Mouse (Mus musculus) CH12.LX (cell line): Measurements from ENCODE around the gene Gm11084. TPM values are rescaled to one million over a fixed set of nuclear protein-coding genes. Genes with fewer than 3 reads are reported as not detected.
A peak's percentile ranks its signal among the peaks of the same experiment; 100 is the strongest.

Source experiments
- DNase-seq: peaks from one replicate; pipeline ENCODE4 v3.0.0-alpha.2; 2013; ENCODE audit errors: extremely low read depth
- H3K27ac ChIP-seq: 2 replicates; pipeline ENCODE4 v1.5.1; 2012; ENCODE audit warnings: low read depth, mild to moderate bottlenecking, control low read depth, moderate library complexity; ENCODE audit not compliant: insufficient read depth
- H3K27me3 ChIP-seq: replicated peaks from 2 replicates; pipeline ENCODE3; 2012; ENCODE audit warnings: inconsistent platforms
- H3K36me3 ChIP-seq, 2 experiments: replicated peaks in 1 of 2; 2 replicates each; pipeline versions ENCODE3 to v1.6.1; 2012; ENCODE audit warnings: inconsistent platforms in 1 of 2, low read length in 1 of 2, mild to moderate bottlenecking in 1 of 2, mixed read lengths in 1 of 2, moderate library complexity in 1 of 2; ENCODE audit not compliant: control insufficient read depth in 1 of 2, insufficient read depth in 1 of 2
- H3K4me1 ChIP-seq, 2 experiments: 2 replicates each; pipeline ENCODE4 v1.6.1; 2012; ENCODE audit warnings: inconsistent platforms in 1 of 2, moderate library complexity in 1 of 2; ENCODE audit not compliant: insufficient read depth in 2 of 2, control insufficient read depth in 1 of 2
- H3K4me2 ChIP-seq: 2 replicates; pipeline ENCODE4 v1.6.1; 2012; ENCODE audit warnings: low read depth, mild to moderate bottlenecking, control low read depth; ENCODE audit not compliant: poor library complexity, insufficient read depth, severe bottlenecking
- H3K4me3 ChIP-seq, 3 experiments: fragments of 150-350 bp in 1 of 3; sonication (generic) in 1 of 3; replicated peaks in 1 of 3; 2 replicates each; pipeline versions ENCODE3 to v1.5.1; 2011 to 2012; ENCODE audit warnings: low read depth in 2 of 3, low read length in 2 of 3, mild to moderate bottlenecking in 2 of 3, moderate library complexity in 2 of 3, control low read depth in 1 of 3, improper control_type of control experiment in 1 of 3, inconsistent platforms in 1 of 3, mixed read lengths in 1 of 3; ENCODE audit not compliant: poor library complexity in 1 of 3
- H3K79me2 ChIP-seq: replicated peaks from 2 replicates; pipeline ENCODE4 v1.6.1; 2012; ENCODE audit warnings: mild to moderate bottlenecking, moderate library complexity; ENCODE audit not compliant: control insufficient read depth, poor library complexity, insufficient read depth, severe bottlenecking; ENCODE audit errors: extremely low read depth
- H3K9ac ChIP-seq: 2 replicates; pipeline ENCODE4 v1.6.1; 2012; ENCODE audit warnings: low read depth, mild to moderate bottlenecking, control low read depth, moderate library complexity; ENCODE audit not compliant: insufficient read depth
- H3K9me3 ChIP-seq: replicated peaks from 2 replicates; pipeline ENCODE3; 2012; ENCODE audit warnings: low read length, inconsistent platforms, mixed read lengths
- BHLHE40 ChIP-seq: IDR thresholded peaks from 2 replicates; pipeline ENCODE4 v1.6.1; 2011; ENCODE audit warnings: mild to moderate bottlenecking, low read depth, low read length, improper control_type of control experiment
- CHD2 ChIP-seq: IDR thresholded peaks from 2 replicates; pipeline ENCODE4 v1.6.1; 2011; ENCODE audit warnings: low read length, improper control_type of control experiment
- CTCF ChIP-seq, 2 experiments: IDR thresholded peaks in 1 of 2; conservative IDR thresholded peaks in 1 of 2; 2 replicates each; pipeline ENCODE4 v1.5.1; 2011 to 2012; ENCODE audit warnings: low read depth in 2 of 2, low read length in 2 of 2, improper control_type of control experiment in 1 of 2, inconsistent platforms in 1 of 2, mild to moderate bottlenecking in 1 of 2, moderate library complexity in 1 of 2
- E2F4 ChIP-seq: IDR thresholded peaks from 2 replicates; pipeline ENCODE4 v1.6.1; 2011; ENCODE audit warnings: low read depth, low read length, improper control_type of control experiment; ENCODE audit not compliant: insufficient replicate concordance
- ELF1 ChIP-seq: IDR thresholded peaks from 2 replicates; pipeline ENCODE4 v1.6.1; 2014; ENCODE audit warnings: low read depth, mild to moderate bottlenecking, inconsistent platforms, low read length, improper control_type of control experiment
- EP300 ChIP-seq: IDR thresholded peaks from 2 replicates; pipeline ENCODE4 v1.6.1; 2011; ENCODE audit warnings: low read length, improper control_type of control experiment
- ETS1 ChIP-seq: conservative IDR thresholded peaks from 2 replicates; pipeline ENCODE4 v1.6.1; 2012; ENCODE audit warnings: low read depth, mild to moderate bottlenecking, inconsistent platforms, low read length, improper control_type of control experiment, moderate library complexity
- GABPA ChIP-seq: IDR thresholded peaks from 2 replicates; pipeline ENCODE4 v1.6.1; 2012; ENCODE audit warnings: low read depth, low read length, improper control_type of control experiment, inconsistent platforms; ENCODE audit not compliant: insufficient replicate concordance
- HCFC1 ChIP-seq: IDR thresholded peaks from 2 replicates; pipeline ENCODE4 v1.6.1; 2012; ENCODE audit warnings: low read depth, mild to moderate bottlenecking, inconsistent platforms, low read length, improper control_type of control experiment
- IRF4 ChIP-seq: IDR thresholded peaks from 2 replicates; pipeline ENCODE4 v1.6.1; 2014; ENCODE audit warnings: low read depth, mild to moderate bottlenecking, inconsistent platforms, low read length, improper control_type of control experiment
- JUN ChIP-seq: IDR thresholded peaks from 2 replicates; pipeline ENCODE4 v1.6.1; 2011; ENCODE audit warnings: low read depth, mild to moderate bottlenecking, low read length, improper control_type of control experiment, moderate library complexity; ENCODE audit not compliant: insufficient read depth
- JUND ChIP-seq: conservative IDR thresholded peaks from 2 replicates; pipeline ENCODE4 v1.6.1; 2011; ENCODE audit warnings: low read depth, low read length, improper control_type of control experiment
- KAT2A ChIP-seq: IDR thresholded peaks from 2 replicates; pipeline ENCODE4 v1.6.1; 2012; ENCODE audit warnings: low read length, improper control_type of control experiment, inconsistent platforms; ENCODE audit not compliant: insufficient replicate concordance
- MAFK ChIP-seq: IDR thresholded peaks from 2 replicates; pipeline ENCODE4 v1.6.1; 2011; ENCODE audit warnings: low read length, improper control_type of control experiment; ENCODE audit not compliant: insufficient replicate concordance
- MAX ChIP-seq: IDR thresholded peaks from 2 replicates; pipeline ENCODE4 v1.6.1; 2011; ENCODE audit warnings: low read length, improper control_type of control experiment
- MAZ ChIP-seq: IDR thresholded peaks from 2 replicates; pipeline ENCODE4 v1.6.1; 2012; ENCODE audit warnings: low read depth, mild to moderate bottlenecking, inconsistent platforms, low read length, improper control_type of control experiment, moderate library complexity
- MEF2A ChIP-seq: IDR thresholded peaks from 2 replicates; pipeline ENCODE4 v1.6.1; 2014; ENCODE audit warnings: low read depth, mild to moderate bottlenecking, inconsistent platforms, low read length, improper control_type of control experiment, borderline replicate concordance
- MXI1 ChIP-seq: IDR thresholded peaks from 2 replicates; pipeline ENCODE4 v1.6.1; 2011; ENCODE audit warnings: mild to moderate bottlenecking, low read depth, low read length, improper control_type of control experiment
- MYC ChIP-seq: IDR thresholded peaks from 2 replicates; pipeline ENCODE4 v1.6.1; 2011; ENCODE audit warnings: low read depth, mild to moderate bottlenecking, improper control_type of control experiment, low read length
- NELFE ChIP-seq: IDR thresholded peaks from 2 replicates; pipeline ENCODE4 v1.6.1; 2011; ENCODE audit warnings: low read depth, low read length, improper control_type of control experiment
- NRF1 ChIP-seq: IDR thresholded peaks from 2 replicates; pipeline ENCODE4 v1.6.1; 2014; ENCODE audit warnings: low read depth, mild to moderate bottlenecking, inconsistent platforms, low read length, improper control_type of control experiment, moderate library complexity
- PAX5 ChIP-seq: IDR thresholded peaks from 2 replicates; pipeline ENCODE4 v1.6.1; 2012; ENCODE audit warnings: low read length, inconsistent platforms, mixed read lengths
- POLR2A ChIP-seq: IDR thresholded peaks from 2 replicates; pipeline ENCODE4 v1.6.1; 2011; ENCODE audit warnings: low read depth, mild to moderate bottlenecking, improper control_type of control experiment, low read length
- POLR2AphosphoS2 ChIP-seq: IDR thresholded peaks from 2 replicates; pipeline ENCODE4 v1.6.1; 2011; ENCODE audit warnings: low read depth, low read length, improper control_type of control experiment
- RAD21 ChIP-seq: IDR thresholded peaks from 2 replicates; pipeline ENCODE4 v1.6.1; 2011; ENCODE audit warnings: low read depth, mild to moderate bottlenecking, low read length, improper control_type of control experiment, moderate library complexity
- RCOR1 ChIP-seq: conservative IDR thresholded peaks from 2 replicates; pipeline ENCODE4 v1.6.1; 2012; ENCODE audit warnings: low read depth, mild to moderate bottlenecking, inconsistent platforms, low read length, improper control_type of control experiment
- SIN3A ChIP-seq: IDR thresholded peaks from 2 replicates; pipeline ENCODE4 v1.6.1; 2012; ENCODE audit warnings: low read length, improper control_type of control experiment, inconsistent platforms
- SMC3 ChIP-seq: IDR thresholded peaks from 2 replicates; pipeline ENCODE4 v1.6.1; 2011; ENCODE audit warnings: low read depth, low read length, improper control_type of control experiment
- TBP ChIP-seq: conservative IDR thresholded peaks from 2 replicates; pipeline ENCODE4 v1.6.1; 2011; ENCODE audit warnings: low read depth, low read length, improper control_type of control experiment
- TCF12 ChIP-seq: IDR thresholded peaks from 2 replicates; pipeline ENCODE4 v1.6.1; 2014; ENCODE audit warnings: low read depth, mild to moderate bottlenecking, inconsistent platforms, low read length, improper control_type of control experiment
- UBTF ChIP-seq: IDR thresholded peaks from 2 replicates; pipeline ENCODE4 v1.6.1; 2012; ENCODE audit warnings: low read depth, mild to moderate bottlenecking, inconsistent platforms, low read length, improper control_type of control experiment, moderate library complexity
- USF1 ChIP-seq: IDR thresholded peaks from 2 replicates; pipeline ENCODE4 v1.6.1; 2014; ENCODE audit warnings: low read depth, mild to moderate bottlenecking, inconsistent platforms, low read length, improper control_type of control experiment
- USF2 ChIP-seq: conservative IDR thresholded peaks from 2 replicates; pipeline ENCODE4 v1.6.1; 2011; ENCODE audit warnings: low read depth, low read length, improper control_type of control experiment
- ZC3H11A ChIP-seq: IDR thresholded peaks from 2 replicates; pipeline ENCODE4 v1.6.1; 2012; ENCODE audit warnings: low read depth, mild to moderate bottlenecking, inconsistent platforms, low read length, improper control_type of control experiment
- ZKSCAN1 ChIP-seq: IDR thresholded peaks from 2 replicates; pipeline ENCODE4 v1.6.1; 2012; ENCODE audit warnings: low read depth, inconsistent platforms, low read length, improper control_type of control experiment, borderline replicate concordance
- ZMIZ1 ChIP-seq: IDR thresholded peaks from 2 replicates; pipeline ENCODE4 v1.6.1; 2012; ENCODE audit warnings: low read depth, mild to moderate bottlenecking, inconsistent platforms, low read length, improper control_type of control experiment
- ZNF384 ChIP-seq: IDR thresholded peaks from 2 replicates; pipeline ENCODE4 v1.6.1; 2012; ENCODE audit warnings: low read depth, low read length, improper control_type of control experiment, inconsistent platforms
- dilution Hi-C: fragments of 300-500 bp; cut with MboI; formaldehyde crosslinking; loops from 2 replicates; pipeline ENCODE4 v1.14.3; 2020; ENCODE audit warnings: low sequenced_read_pairs; ENCODE audit not compliant: extremely low pct_unique_long_range_greater_than_20kb, extremely low pct_ligation_motif_present
- in situ Hi-C: fragments of 300-500 bp; cut with MboI; formaldehyde crosslinking; loops from 3 replicates; pipeline ENCODE4 v1.14.3; 2019; ENCODE audit warnings: low sequenced_read_pairs, low pct_ligation_motif_present, low pct_unique_long_range_greater_than_20kb, mixed read lengths
- polyA plus RNA-seq: library from polyadenylated mRNA; unstranded; fragments of >175 nt; gene quantifications from 2 replicates; pipeline ENCODE4 v1.2.1, GENCODE M21; 2012; ENCODE audit warnings: low read depth; ENCODE audit not compliant: insufficient read length
- total RNA-seq, 2 experiments: library from RNA; depleted of rRNA; stranded (reverse); fragments of 300-350 nt in 1 of 2; fragments of >200 nt in 1 of 2; gene quantifications; 2 replicates each; pipeline ENCODE4 v1.2.3; 2012 to 2014

Gm11084 gene
- total and polyA plus RNA-seq, 3 experiments: not detected

DNA sequence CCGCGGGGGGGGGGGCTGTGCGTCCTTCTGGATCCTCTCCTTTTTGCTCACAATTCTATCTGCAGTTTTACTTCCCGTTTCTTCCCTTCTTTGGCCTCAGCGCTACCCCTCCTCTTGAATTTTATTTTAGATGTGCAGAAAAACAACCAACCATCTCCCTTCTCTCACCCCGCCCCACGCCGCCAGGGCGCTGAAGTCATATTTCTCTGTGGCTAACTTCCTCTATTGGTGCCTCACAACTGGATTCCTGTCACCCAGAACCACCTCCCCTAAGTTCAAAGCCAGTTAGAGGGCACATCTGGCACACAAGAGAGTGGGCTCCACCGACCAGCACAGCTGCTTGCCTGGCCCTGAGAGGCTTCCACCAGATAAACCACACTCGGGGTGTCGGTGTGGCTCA is 16.5 kb upstream of the Gm11084 start (continued):
- peak; percentile 70 for TF ChIP-seq ETS1
- TF ChIP-seq MAZ: peak; percentile 95
- TF ChIP-seq KAT2A: no peak
- no peak for TF ChIP-seq ZC3H11A
- TF ChIP-seq HCFC1: no peak
- TF ChIP-seq SIN3A: peak; percentile 76
- TF ChIP-seq UBTF: 0 out of 2 replicates have a peak, but pooled peaks have one; percentile 73

DNA sequence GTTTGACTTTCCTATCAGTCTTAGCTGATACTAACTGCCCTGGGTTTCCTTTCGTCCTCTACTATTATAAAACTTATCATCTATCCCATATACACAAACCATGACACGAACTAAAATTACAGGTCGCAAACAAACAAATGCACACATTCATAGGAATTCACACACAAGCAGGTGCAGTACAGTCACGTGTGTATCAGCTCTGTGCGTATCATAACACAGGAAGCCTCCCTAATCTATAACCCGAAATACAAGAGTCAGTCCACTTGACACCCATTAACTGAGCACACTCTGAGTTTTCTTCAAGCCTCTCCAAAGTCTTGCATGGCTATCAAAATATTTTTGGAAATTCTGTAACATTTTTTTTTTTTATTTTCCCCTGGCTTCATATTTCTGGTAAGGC is 15.9 kb upstream of the Gm11084 start:
- Histone ChIP-seq H3K79me2 (no peaks in the 10 kb centered on the region), H3K9me3 (peaks cover 2% of the 10 kb centered on the region), H3K4me1 (peaks cover 11 to 46% of the 10 kb centered on the region in 2 experiments), H3K4me3 (no peak overlapping the region), H3K9ac (no peak overlapping the region; the same call in 1 of the 2 replicates), H3K4me2 (peak overlapping the region; percentile 64), H3K36me3 (no peaks in the 10 kb centered on the region), H3K27me3 (no peaks in the 10 kb centered on the region), H3K27ac (peak overlapping the region; percentile 86)
- dilution Hi-C loops: no loop called here
- in situ Hi-C loops: no loop called here
- no peak for DNase-seq
- no peak for TF ChIP-seq NELFE
- TF ChIP-seq ELF1: no peak
- no peak for TF ChIP-seq ZMIZ1
- no peak for TF ChIP-seq ZNF384
- TF ChIP-seq MEF2A: no peak
- TF ChIP-seq JUND: no peak
- TF ChIP-seq MAX: peak; percentile 41; the same call in 1 of the 2 replicates
- TF ChIP-seq TBP: no peak
- TF ChIP-seq POLR2AphosphoS2: no peak
- TF ChIP-seq RAD21: no peak; the same call in 1 of the 2 replicates
- no peak for TF ChIP-seq TCF12
- TF ChIP-seq E2F4: no peak
- TF ChIP-seq GABPA: no peak
- TF ChIP-seq KAT2A: no peak
- TF ChIP-seq RCOR1: 0 out of 2 replicates have a peak, but pooled peaks have one; percentile 22
- TF ChIP-seq MYC: no peak
- no peak for TF ChIP-seq MAFK
- no peak for TF ChIP-seq NRF1
- TF ChIP-seq SMC3: no peak
- TF ChIP-seq BHLHE40: peak; percentile 83
- TF ChIP-seq MXI1: 0 out of 2 replicates have a peak, but pooled peaks have one; percentile 33
- no peak for TF ChIP-seq UBTF
- TF ChIP-seq ETS1: no peak
- TF ChIP-seq PAX5: no peak
- TF ChIP-seq USF2: no peak
- TF ChIP-seq POLR2A: no peak
- TF ChIP-seq HCFC1: no peak
- no peak for TF ChIP-seq ZKSCAN1
- peak; percentile 20; the same call in 1 of the 2 replicates for TF ChIP-seq USF1
- TF ChIP-seq SIN3A: no peak
- no peak for TF ChIP-seq ZC3H11A
- no peak for TF ChIP-seq CHD2
- TF ChIP-seq IRF4: no peak
- TF ChIP-seq JUN: no peak
- TF ChIP-seq CTCF (conservative IDR thresholded peaks at IDR 0.05 in 1 of 2, IDR thresholded peaks at IDR 0.05 in 1 of 2; ENCODE audit: low read depth in 2 of 2, low read length in 2 of 2): no peak
- no peak for TF ChIP-seq MAZ
- TF ChIP-seq EP300: no peak
